In the genomic region with DNA sequence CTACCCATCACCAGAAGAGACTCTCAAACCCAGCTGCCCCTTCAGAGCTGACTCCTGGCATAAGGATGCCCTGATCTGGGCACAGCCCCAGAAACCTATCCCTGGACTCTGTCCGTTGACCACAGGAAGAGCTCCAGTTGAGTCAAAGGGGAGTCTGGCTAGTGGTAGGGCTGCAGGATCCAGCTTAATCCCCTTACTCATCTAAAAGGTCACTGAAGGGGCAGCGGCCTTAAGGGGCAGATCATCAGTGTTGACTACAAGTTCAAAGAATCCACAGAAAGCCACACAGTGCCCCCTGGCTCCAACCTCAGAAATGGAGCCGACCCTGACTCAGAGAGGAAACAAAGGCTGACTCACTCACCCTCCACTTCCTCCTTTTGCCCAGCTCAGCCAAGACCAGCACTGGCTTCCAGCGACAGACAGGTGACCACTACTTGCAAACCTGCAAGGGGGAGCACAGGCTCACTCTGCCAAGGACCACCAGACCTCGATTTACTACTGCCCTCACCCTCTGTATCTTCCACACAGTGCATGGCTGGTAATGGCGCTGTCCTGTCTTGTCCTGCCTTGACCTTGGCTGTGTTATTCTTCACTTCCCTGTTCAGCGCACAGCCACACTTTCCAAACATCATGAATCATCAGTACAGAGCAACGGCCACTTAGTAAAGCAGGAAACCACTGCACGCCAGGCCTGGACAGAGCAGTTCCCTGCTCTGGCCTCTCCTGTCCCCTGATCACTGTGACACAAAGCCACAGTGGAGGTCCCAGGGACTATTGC, we compare ENCODE assay signal across 8 mouse cellular contexts.
A peak's percentile ranks its signal among the peaks of the same experiment; 100 is the strongest.
DNase-seq lines count a peak whose midpoint lies in the region; ATAC-seq lines count a peak whose summit lies in the region.

No protein-coding gene starts in this region.

- H3K9ac ChIP-seq in embryonic facial prominence, embryonic 12.5 days = no peak overlapping the region
- H3K9ac ChIP-seq in forebrain, embryonic 12.5 days = no peak overlapping the region

- H3K4me2 ChIP-seq in embryonic facial prominence, embryonic 12.5 days (replicated peaks) = no peak overlapping the region
- H3K4me2 ChIP-seq in forebrain, embryonic 12.5 days = no peak overlapping the region

- no peaks in the 10 kb centered on the region for H3K36me3 ChIP-seq in embryonic facial prominence, embryonic 12.5 days
- H3K36me3 ChIP-seq in forebrain, embryonic 12.5 days (replicated peaks) = no peaks in the 10 kb centered on the region

- H3K9me3 ChIP-seq in embryonic facial prominence, embryonic 12.5 days = no peaks in the 10 kb centered on the region
- no peaks in the 10 kb centered on the region for H3K9me3 ChIP-seq in forebrain, embryonic 12.5 days

- H3K4me1 ChIP-seq in embryonic facial prominence, embryonic 12.5 days = peaks cover 6% of the 10 kb centered on the region; the same call in 1 of the 2 replicates
- H3K4me1 ChIP-seq in forebrain, embryonic 12.5 days = peaks cover 5% of the 10 kb centered on the region

- WGBS in embryonic facial prominence, embryonic 12.5 days = 52% methylated on average over 9 of the region's 9 CpGs
- 72% methylated on average over 9 of the region's 9 CpGs for WGBS in forebrain, embryonic 12.5 days

- DNase-seq in right cerebral cortex, postnatal 10 days (ENCODE audit: low spot score in 2 of 2) = peak; percentile 54 to 72
- no peak for DNase-seq in right cerebral cortex, adult 2 months (ENCODE audit: low spot score in 2 of 2)
- peak; percentile 56 for DNase-seq in heart, postnatal 4 days
- peak; percentile 54 for DNase-seq in liver
- DNase-seq in naive thymus-derived CD4-positive, alpha-beta T cell, adult 2 months (ENCODE audit: low read depth) = peak; percentile 47
- no peak for DNase-seq in retina, embryonic 14.5 days (ENCODE audit: low spot score)

- H3K27ac ChIP-seq in embryonic facial prominence, embryonic 12.5 days = peak overlapping the region; percentile 57
- H3K27ac ChIP-seq in forebrain, embryonic 12.5 days = no peak overlapping the region

- H3K4me3 ChIP-seq in embryonic facial prominence, embryonic 12.5 days = no peak overlapping the region
- no peak overlapping the region for H3K4me3 ChIP-seq in forebrain, embryonic 12.5 days (replicated peaks)

- H3K27me3 ChIP-seq in embryonic facial prominence, embryonic 12.5 days = no peaks in the 10 kb centered on the region
- H3K27me3 ChIP-seq in forebrain, embryonic 12.5 days = no peaks in the 10 kb centered on the region

- ATAC-seq in embryonic facial prominence, embryonic 12.5 days (ENCODE audit: insufficient number of reproducible peaks, insufficient read depth, low FRiP score, low TSS enrichment) = peak; percentile 36; the same call in 1 of the 2 replicates
- no peak for ATAC-seq in forebrain, embryonic 12.5 days (ENCODE audit: low FRiP score)

Comparison
In these comparisons a context has a peak if more than half of its experiments do, and no peak if none do; other contexts are left out.
1. DNase-seq: peak in right cerebral cortex, postnatal 10 days (2 of 2), heart, postnatal 4 days (single experiment), liver (single experiment) and naive thymus-derived CD4-positive, alpha-beta T cell, adult 2 months (single experiment); none in right cerebral cortex, adult 2 months (0 of 2) and retina, embryonic 14.5 days (single experiment).